Mouse (Mus musculus) cerebellum, adult 18-20 months (tissue): ENCODE data around the gene Dgkh.
"Not testable (repeated sequence)": the region's sequence is repeated elsewhere in the genome, so short reads cannot be mapped to it uniquely, and the experiment has no call there.

Experiments
- DNase-seq, 2 experiments: peaks; one replicate each; pipeline ENCODE4 v3.0.0; 2021

The Dgkh gene

GRCm38 (mm10) chr14:78627516-78628275, 104.9 kb downstream of the Dgkh start:
- DNase-seq, result peak; percentile 46 to 58

GRCm38 (mm10) chr14:78618883-78619295, 113.7 kb downstream of the Dgkh start:
- no peak for DNase-seq

- peak in 1 of 2 experiments; percentile 7 for DNase-seq
These were observed 119.0 kb downstream of the Dgkh start for GRCm38 (mm10) chr14:78613569-78613968.

GRCm38 (mm10) chr14:78612111-78612788, 120.3 kb downstream of the Dgkh start:
- no peak for DNase-seq

GRCm38 (mm10) chr14:78594916-78595315, 137.7 kb downstream of the Dgkh start:
- no peak for DNase-seq

GRCm38 (mm10) chr14:78592965-78593364, 139.6 kb downstream of the Dgkh start:
- no peak for DNase-seq

GRCm38 (mm10) chr14:78590335-78590734, 142.2 kb downstream of the Dgkh start:
- DNase-seq, result peak; percentile 30 to 31

- DNase-seq, result no peak
These were observed 148.4 kb downstream of the Dgkh start for GRCm38 (mm10) chr14:78584222-78584621.

GRCm38 (mm10) chr14:78583168-78583567, 149.4 kb downstream of the Dgkh start:
- DNase-seq, result no peak

- DNase-seq, result no peak
These were observed 156.7 kb downstream of the Dgkh start for GRCm38 (mm10) chr14:78575899-78576298.

GRCm38 (mm10) chr14:78568410-78568809, 164.2 kb downstream of the Dgkh start:
- DNase-seq, result no peak

GRCm38 (mm10) chr14:78566431-78566830, 166.1 kb downstream of the Dgkh start:
- no peak for DNase-seq

GRCm38 (mm10) chr14:78564292-78564691, 168.3 kb downstream of the Dgkh start:
- DNase-seq, result no peak

- no peak for DNase-seq
These were observed 169.4 kb downstream of the Dgkh start for GRCm38 (mm10) chr14:78563211-78563610.

GRCm38 (mm10) chr14:78562121-78562520, 170.5 kb downstream of the Dgkh start:
- no peak for DNase-seq

- DNase-seq, result no peak
These were observed 173.5 kb downstream of the Dgkh start for GRCm38 (mm10) chr14:78559042-78559441.

- DNase-seq, result not testable (repeated sequence)
These were observed 177.7 kb downstream of the Dgkh start for GRCm38 (mm10) chr14:78554830-78555229.

GRCm38 (mm10) chr14:78553661-78554060, 178.9 kb downstream of the Dgkh start:
- no peak for DNase-seq

- DNase-seq, result no peak
These were observed 183.8 kb downstream of the Dgkh start for GRCm38 (mm10) chr14:78548807-78549206.

GRCm38 (mm10) chr14:78541319-78541718, 191.3 kb downstream of the Dgkh start:
- peak in 1 of 2 experiments; percentile 19 for DNase-seq

GRCm38 (mm10) chr14:78539821-78540220, 192.8 kb downstream of the Dgkh start:
- DNase-seq, result no peak

GRCm38 (mm10) chr14:78538572-78539320, 193.8 kb downstream of the Dgkh start:
- DNase-seq, result peak; percentile 56 to 61

- DNase-seq, result peak; percentile 26 to 38
These were observed 195.0 kb downstream of the Dgkh start for GRCm38 (mm10) chr14:78537551-78537950.
